Mouse (Mus musculus) neural tube, postnatal 0 days (tissue): ENCODE data around the gene Spin2f. TPM values are rescaled to one million over a fixed set of nuclear protein-coding genes. Genes with fewer than 3 reads are reported as not detected.

Experiments used
- polyA plus RNA-seq: library from polyadenylated mRNA; unstranded; fragments of >200 nt; fragmentation: Nextera tagmentation; extraction: Ambion mirVana; gene quantifications from 2 replicates; pipeline ENCODE4 v1.2.1, GENCODE M21; 2015

Spin2f gene
- not detected in 2 replicates for polyA plus RNA-seq

DNA sequence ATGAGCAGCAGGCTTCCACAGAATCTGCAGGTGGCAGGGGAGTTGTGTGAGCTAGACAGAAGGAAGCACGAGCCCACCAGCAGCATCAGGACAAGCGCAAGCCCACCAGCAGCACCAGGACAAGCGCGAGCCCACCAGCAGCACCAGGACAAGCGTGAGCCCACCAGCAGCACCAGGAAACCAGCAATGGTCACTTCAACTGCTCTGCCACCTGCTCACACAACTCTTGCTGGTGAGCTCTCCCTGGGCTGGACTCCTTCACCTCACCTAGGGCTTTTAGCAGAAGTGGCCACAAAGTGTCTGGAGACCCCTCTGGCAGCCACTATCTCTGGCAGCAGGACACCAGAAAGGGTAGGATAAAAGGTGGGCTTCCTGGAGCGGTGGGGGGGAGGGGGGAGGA lies at the start of gene Spin2f:
Gene Spin2f, plus strand, starts transcription at position 301 of the 400 bp plus-strand sequence.

Other genes with a start within 250 kb of the Spin2f start
- gene Btbd35f29, start 136.2 kb upstream of the Spin2f start, polyA plus RNA-seq, result not detected in 2 replicates
- not detected in 2 replicates for gene Btbd35f26, start 82.6 kb downstream of the Spin2f start, polyA plus RNA-seq
- not detected in 2 replicates for gene Btbd35f19, start 130.0 kb downstream of the Spin2f start, polyA plus RNA-seq